Mouse (Mus musculus) embryonic facial prominence, embryonic 11.5 days (tissue): ENCODE measurements at regions not wholly inside any gene's neighbourhood (a gene's known extent, or its start where the extent isn't known, plus 50 kb on each side); places are given as distances from the start of the nearest gene placed in this dataset. TPM values are rescaled to one million over a fixed set of nuclear protein-coding genes. Genes with fewer than 3 reads are reported as not detected.

ENCODE experiments used
- ATAC-seq: fragments of 200-750 bp; cut with Nextera tagmentation; replicated peaks from 2 replicates; pipeline ENCODE4 v1.8.0; 2017; ENCODE audit warnings: low read depth; ENCODE audit not compliant: insufficient number of reproducible peaks, low FRiP score, low TSS enrichment
- DNase-seq: peaks from one replicate; pipeline ENCODE4 v3.0.0-alpha.2; 2015; ENCODE audit warnings: low spot score
- H3K27ac ChIP-seq: fragments of 300-500 bp; sonication (generic); replicated peaks from 2 replicates; pipeline ENCODE4 v1.5.1; 2014; ENCODE audit warnings: mild to moderate bottlenecking, low read depth, low read length, control low read depth
- H3K27me3 ChIP-seq: fragments of 300-500 bp; sonication (generic); 2 replicates; pipeline ENCODE4 v1.6.1; 2014; ENCODE audit warnings: mild to moderate bottlenecking, low read length, moderate library complexity, mixed read lengths; ENCODE audit not compliant: control insufficient read depth, insufficient read depth
- H3K36me3 ChIP-seq: fragments of 300-500 bp; sonication (generic); replicated peaks from 2 replicates; pipeline ENCODE4 v1.6.1; 2014; ENCODE audit warnings: low read depth, mild to moderate bottlenecking, low read length, moderate library complexity, mixed read lengths; ENCODE audit not compliant: control insufficient read depth, insufficient read depth
- H3K4me1 ChIP-seq: fragments of 300-500 bp; sonication (generic); 2 replicates; pipeline ENCODE4 v1.6.1; 2014; ENCODE audit warnings: low read length, mixed read lengths; ENCODE audit not compliant: control insufficient read depth, insufficient read depth
- H3K4me2 ChIP-seq: fragments of 300-500 bp; sonication (generic); 2 replicates; pipeline ENCODE4 v1.6.1; 2014; ENCODE audit warnings: low read depth, mild to moderate bottlenecking, control low read depth, low read length, moderate library complexity
- H3K4me3 ChIP-seq: fragments of 300-500 bp; sonication (generic); 2 replicates; pipeline ENCODE4 v1.5.1; 2014; ENCODE audit warnings: low read depth, low read length, control low read depth
- H3K9ac ChIP-seq: fragments of 300-500 bp; sonication (generic); replicated peaks from 2 replicates; pipeline ENCODE4 v1.6.1; 2014; ENCODE audit warnings: mild to moderate bottlenecking, control low read depth, low read length
- H3K9me3 ChIP-seq: fragments of 300-500 bp; sonication (generic); replicated peaks from 2 replicates; pipeline ENCODE4 v1.6.1; 2016; ENCODE audit warnings: mild to moderate bottlenecking, low read length, inconsistent platforms, mixed read lengths; ENCODE audit not compliant: control insufficient read depth
- WGBS: fragments of 180-500 bp; shearing (Covaris S2); extraction: QIAGEN DNeasy Blood & Tissue Kit; methylation state at CpG from one replicate; pipeline ENCODE4 v1.1.7; 2014; 5-methylcytosine and 5-hydroxymethylcytosine counted together
- microRNA-seq: library from miRNA; unstranded; fragments of <30 nt; microRNA quantifications from one replicate; pipeline ENCODE4, GENCODE M21; 2016; ENCODE audit warnings: borderline number of aligned reads

DNA sequence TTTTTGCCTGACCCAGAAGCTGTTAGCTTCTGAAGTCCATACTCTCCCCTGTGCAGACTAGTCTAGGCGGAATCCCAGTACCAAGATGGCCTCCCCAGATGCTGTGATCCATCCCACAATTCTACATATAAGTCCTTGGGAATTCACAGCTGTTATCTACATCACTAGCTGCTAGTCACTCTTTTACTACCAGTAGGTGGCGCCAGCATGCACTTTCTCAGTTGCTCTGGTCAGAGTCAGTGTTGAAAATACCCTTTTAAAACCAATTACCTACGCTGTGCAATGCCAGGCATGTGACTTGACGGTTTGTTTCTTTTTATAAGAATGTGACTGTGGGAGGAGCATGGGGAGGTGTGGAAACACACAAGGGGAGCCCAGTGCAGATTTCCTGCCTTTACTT, 348.3 kb downstream of the Xylt1 start:
- no peak overlapping the region for H3K4me2 ChIP-seq
- ATAC-seq (no peak), DNase-seq (peak; percentile 25)
- H3K36me3 ChIP-seq: no peaks in the 10 kb centered on the region
- 72% methylated on average over 4 of the region's 4 CpGs for WGBS
- no peak overlapping the region for H3K9ac ChIP-seq
- H3K27me3 ChIP-seq: no peaks in the 10 kb centered on the region
- no peaks in the 10 kb centered on the region for H3K4me1 ChIP-seq
- no peak overlapping the region for H3K27ac ChIP-seq
- H3K4me3 ChIP-seq: no peak overlapping the region
- no peaks in the 10 kb centered on the region for H3K9me3 ChIP-seq

Small RNA genes in the stretch of these regions (microRNA-seq; reads per million reads assigned to microRNA genes)
- not detected for gene Gm24063
